Mouse (Mus musculus): ENCODE results near the gene St3gal4.

GRCm38 (mm10) chr9:35124678-35124955, 5.5 kb upstream of the St3gal4 start:
- TF ChIP-seq POLR2A (IDR thresholded peaks at IDR 0.05; ENCODE audit: insufficient read depth, low read length) (no peak), CTCF (IDR thresholded peaks at IDR 0.05; ENCODE audit: low read depth, low read length) (no peak), EP300 (IDR thresholded peaks at IDR 0.05; ENCODE audit: insufficient read depth, low read depth, low read length) (no peak)

All from ES-Bruce4 (cell line).